Mouse (Mus musculus) hindbrain, embryonic 14.5 days (tissue): Measurements from ENCODE around the gene Tulp2. TPM values are rescaled to one million over a fixed set of nuclear protein-coding genes. Genes with fewer than 3 reads are reported as not detected.
"Not testable (repeated sequence)": the region's sequence is repeated elsewhere in the genome, so short reads cannot be mapped to it uniquely, and the experiment has no call there.

Source experiments
- ATAC-seq: fragments of 200-750 bp; cut with Nextera tagmentation; 2 replicates; pipeline ENCODE4 v1.8.0; 2017; ENCODE audit warnings: moderate number of reproducible peaks, mild to moderate bottlenecking, moderate TSS enrichment, moderate library complexity; ENCODE audit not compliant: low FRiP score
- DNase-seq: peaks from one replicate; pipeline ENCODE4 v3.0.0-alpha.2; 2015; ENCODE audit warnings: low spot score
- H3K27ac ChIP-seq: fragments of 300-500 bp; sonication (generic); 2 replicates; pipeline ENCODE4 v1.5.1; 2014; ENCODE audit warnings: mild to moderate bottlenecking, moderate library complexity
- H3K27me3 ChIP-seq: fragments of 300-500 bp; sonication (generic); 2 replicates; pipeline ENCODE4 v1.6.1; 2014; ENCODE audit warnings: mild to moderate bottlenecking, low read length, mixed read lengths; ENCODE audit not compliant: control insufficient read depth, insufficient read depth
- H3K36me3 ChIP-seq: fragments of 300-500 bp; sonication (generic); replicated peaks from 2 replicates; pipeline ENCODE4 v1.6.1; 2014; ENCODE audit not compliant: control insufficient read depth, insufficient read depth
- H3K4me1 ChIP-seq: fragments of 300-500 bp; sonication (generic); replicated peaks from 2 replicates; pipeline ENCODE4 v1.6.1; 2014; ENCODE audit warnings: antibody characterized with exemption, low read length, mixed read lengths; ENCODE audit not compliant: control insufficient read depth, insufficient read depth
- H3K4me2 ChIP-seq: fragments of 300-500 bp; sonication (generic); replicated peaks from 2 replicates; pipeline ENCODE4 v1.6.1; 2014; ENCODE audit warnings: mild to moderate bottlenecking, moderate library complexity
- H3K4me3 ChIP-seq: fragments of 300-500 bp; sonication (generic); replicated peaks from 2 replicates; pipeline ENCODE4 v1.5.1; 2014; ENCODE audit warnings: mild to moderate bottlenecking, low read length
- H3K9ac ChIP-seq: fragments of 300-500 bp; sonication (generic); 2 replicates; pipeline ENCODE4 v1.6.1; 2014
- H3K9me3 ChIP-seq: fragments of 300-500 bp; sonication (generic); 2 replicates; pipeline ENCODE4 v1.6.1; 2016; ENCODE audit warnings: low read length; ENCODE audit not compliant: control insufficient read depth
- WGBS: fragments of 180-500 bp; shearing (Covaris S2); extraction: QIAGEN DNeasy Blood & Tissue Kit; methylation state at CpG from one replicate; pipeline ENCODE4 v1.1.7; 2014; 5-methylcytosine and 5-hydroxymethylcytosine counted together
- polyA plus RNA-seq: library from polyadenylated mRNA; unstranded; fragments of >200 nt; fragmentation: Nextera tagmentation; extraction: Ambion mirVana; gene quantifications from 2 replicates; pipeline ENCODE4 v1.2.1, GENCODE M21; 2014

The Tulp2 gene
- polyA plus RNA-seq, 1 experiment from 2014 or later, result 0.35 TPM

DNA sequence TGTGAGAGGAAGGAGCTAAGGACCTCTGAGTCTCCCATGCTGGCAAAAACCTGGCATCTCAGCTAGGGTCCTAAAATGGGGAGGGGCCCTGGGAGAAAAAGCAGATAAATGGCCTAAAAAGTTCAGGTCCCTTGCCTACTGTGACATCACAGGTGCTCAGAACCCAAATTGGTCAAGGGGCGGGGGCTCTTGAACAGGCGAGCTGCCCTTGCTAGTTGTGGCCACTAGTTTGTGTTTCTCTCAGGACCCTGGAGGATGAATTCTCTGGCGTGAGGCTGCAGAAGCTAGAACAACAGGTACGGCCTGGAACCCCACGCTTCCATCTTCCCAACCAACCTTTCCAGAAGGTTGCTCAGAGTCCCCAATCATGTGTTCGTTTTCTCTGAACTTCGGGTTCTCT, 32.7 kb downstream of the Tulp2 start:
- no peak for ATAC-seq
- no peak overlapping the region for H3K27ac ChIP-seq
- no peak overlapping the region for H3K9ac ChIP-seq
- no peaks in the 10 kb centered on the region for H3K36me3 ChIP-seq
- H3K9me3 ChIP-seq, result no peaks in the 10 kb centered on the region
- DNase-seq, result no peak
- no peaks in the 10 kb centered on the region for H3K27me3 ChIP-seq
- no peak overlapping the region for H3K4me3 ChIP-seq
- no peak overlapping the region for H3K4me2 ChIP-seq
- H3K4me1 ChIP-seq, result peaks cover 4% of the 10 kb centered on the region
- 86% methylated on average over 7 of the region's 7 CpGs for WGBS

- Histone ChIP-seq H3K9ac (no peak overlapping the region), H3K27ac (no peak overlapping the region), H3K4me2 (no peak overlapping the region), H3K9me3 (no peaks in the 10 kb centered on the region), H3K4me1 (no peaks in the 10 kb centered on the region), H3K4me3 (no peak overlapping the region), H3K36me3 (no peaks in the 10 kb centered on the region), H3K27me3 (no peaks in the 10 kb centered on the region)
- WGBS, result 33% methylated on average over 16 of the region's 16 CpGs
- ATAC-seq (no peak), DNase-seq (no peak)
Observed at GRCm38 (mm10) chr7:45515436-45515835, 33.8 kb downstream of the Tulp2 start.

DNA sequence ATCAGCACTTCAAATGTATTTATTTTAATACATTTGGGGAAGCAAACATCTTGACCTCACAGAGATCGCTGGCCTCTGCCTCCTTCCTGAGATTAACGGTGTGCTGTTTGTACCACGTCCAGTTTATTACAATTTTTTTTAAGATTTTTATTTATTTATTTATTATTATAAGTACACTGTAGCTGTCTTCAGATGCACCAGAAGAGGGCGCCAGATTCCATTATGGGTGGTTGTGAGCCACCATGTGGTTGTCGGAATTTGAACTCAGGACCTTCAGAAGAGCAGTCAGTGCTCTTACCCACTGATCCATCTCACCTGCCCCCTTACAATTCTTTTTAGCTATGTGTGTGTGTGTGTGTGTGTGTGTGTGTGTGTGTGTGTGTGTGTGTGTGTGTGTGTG, 35.2 kb downstream of the Tulp2 start:
- not testable (repeated sequence) for H3K27ac ChIP-seq, DNase-seq, ATAC-seq, H3K27me3 ChIP-seq, H3K36me3 ChIP-seq, H3K4me1 ChIP-seq, H3K9me3 ChIP-seq, H3K9ac ChIP-seq, H3K4me2 ChIP-seq, H3K4me3 ChIP-seq
- 74% methylated on average over 5 of the region's 5 CpGs for WGBS

GRCm38 (mm10) chr7:45518618-45519017, 36.9 kb downstream of the Tulp2 start:
- no peaks in the 10 kb centered on the region for H3K9me3 ChIP-seq
- 0 out of 2 replicates have a peak, but pooled peaks cover 4% of the 10 kb centered on the region for H3K36me3 ChIP-seq
- DNase-seq (no peak), ATAC-seq (no peak)
- no peak overlapping the region for H3K4me3 ChIP-seq
- 89% methylated on average over 16 of the region's 16 CpGs for WGBS
- H3K27me3 ChIP-seq, result no peaks in the 10 kb centered on the region
- H3K4me2 ChIP-seq, result no peak overlapping the region
- no peak overlapping the region for H3K27ac ChIP-seq
- peaks cover 7% of the 10 kb centered on the region; the same call in 1 of the 2 replicates for H3K4me1 ChIP-seq
- no peak overlapping the region for H3K9ac ChIP-seq

GRCm38 (mm10) chr7:45519345-45520120, 37.9 kb downstream of the Tulp2 start:
- no peaks in the 10 kb centered on the region for H3K9me3 ChIP-seq
- H3K4me1 ChIP-seq, result peaks cover 11% of the 10 kb centered on the region; the same call in 1 of the 2 replicates
- H3K27me3 ChIP-seq, result no peaks in the 10 kb centered on the region
- no peak overlapping the region for H3K4me3 ChIP-seq
- 83% methylated on average over 8 of the region's 8 CpGs for WGBS
- H3K27ac ChIP-seq, result no peak overlapping the region
- DNase-seq (no peak), ATAC-seq (no peak)
- H3K4me2 ChIP-seq, result no peak overlapping the region
- H3K9ac ChIP-seq, result no peak overlapping the region
- H3K36me3 ChIP-seq, result 0 out of 2 replicates have a peak, but pooled peaks cover 5% of the 10 kb centered on the region

- ATAC-seq (no peak), DNase-seq (no peak)
- Histone ChIP-seq H3K9me3 (no peaks in the 10 kb centered on the region), H3K27me3 (no peaks in the 10 kb centered on the region), H3K36me3 (0 out of 2 replicates have a peak, but pooled peaks cover 5% of the 10 kb centered on the region), H3K4me2 (no peak overlapping the region), H3K4me3 (no peak overlapping the region), H3K4me1 (peaks cover 20% of the 10 kb centered on the region), H3K27ac (no peak overlapping the region), H3K9ac (no peak overlapping the region)
- WGBS, result 95% methylated on average over 7 of the region's 7 CpGs
Observed at GRCm38 (mm10) chr7:45520605-45521004, 38.9 kb downstream of the Tulp2 start.

- H3K9ac ChIP-seq, result peak overlapping the region; percentile 64
- peak overlapping the region; percentile 42 for H3K4me3 ChIP-seq
- H3K9me3 ChIP-seq, result no peaks in the 10 kb centered on the region
- peak overlapping the region; percentile 55 for H3K4me2 ChIP-seq
- 0 out of 2 replicates have a peak, but pooled peaks cover 5% of the 10 kb centered on the region for H3K36me3 ChIP-seq
- peak; percentile 90 for DNase-seq
- H3K27me3 ChIP-seq, result no peaks in the 10 kb centered on the region
- peaks cover 21% of the 10 kb centered on the region for H3K4me1 ChIP-seq
- ATAC-seq, result peak; percentile 73
- WGBS, result under 1% methylated on average over 28 of the region's 28 CpGs
- H3K27ac ChIP-seq, result peak overlapping the region; percentile 86
Observed at GRCm38 (mm10) chr7:45521728-45522184, 40.1 kb downstream of the Tulp2 start.

GRCm38 (mm10) chr7:45522194-45522752, 40.6 kb downstream of the Tulp2 start:
- ATAC-seq (no peak), DNase-seq (no peak)
- H3K4me1 ChIP-seq, result peaks cover 21% of the 10 kb centered on the region
- H3K27ac ChIP-seq, result no peak overlapping the region; the same call in 1 of the 2 replicates
- 0 out of 2 replicates have a peak, but pooled peaks cover 5% of the 10 kb centered on the region for H3K36me3 ChIP-seq
- peak overlapping the region; percentile 42 for H3K4me3 ChIP-seq
- H3K9ac ChIP-seq, result peak overlapping the region; percentile 64
- no peaks in the 10 kb centered on the region for H3K27me3 ChIP-seq
- H3K9me3 ChIP-seq, result no peaks in the 10 kb centered on the region
- WGBS, result 57% methylated on average over 16 of the region's 16 CpGs
- H3K4me2 ChIP-seq, result peak overlapping the region; percentile 55

GRCm38 (mm10) chr7:45522957-45523676, 41.4 kb downstream of the Tulp2 start:
- DNase-seq (no peak), ATAC-seq (no peak)
- Histone ChIP-seq H3K4me2 (peak overlapping the region; percentile 12), H3K36me3 (0 out of 2 replicates have a peak, but pooled peaks cover 5% of the 10 kb centered on the region), H3K9me3 (no peaks in the 10 kb centered on the region), H3K27me3 (no peaks in the 10 kb centered on the region), H3K4me3 (no peak overlapping the region), H3K4me1 (peaks cover 21% of the 10 kb centered on the region), H3K27ac (no peak overlapping the region), H3K9ac (no peak overlapping the region)
- WGBS, result 72% methylated on average over 18 of the region's 18 CpGs
